Mouse (Mus musculus) C2C12 (cell line): ENCODE measurements around the gene Atp2c1.

Experiments
- CEBPB ChIP-seq: IDR thresholded peaks from one replicate; pipeline ENCODE4 v1.6.1; 2011; ENCODE audit warnings: low read depth, mild to moderate bottlenecking, control low read depth, moderate library complexity
- CTCF ChIP-seq: IDR thresholded peaks from one replicate; pipeline ENCODE4 v1.5.1; 2011; ENCODE audit not compliant: control insufficient read depth, insufficient read depth, insufficient read length
- USF1 ChIP-seq: IDR thresholded peaks from one replicate; pipeline ENCODE4 v1.6.1; 2011; ENCODE audit warnings: low read depth, mild to moderate bottlenecking, control low read depth, moderate library complexity

DNA sequence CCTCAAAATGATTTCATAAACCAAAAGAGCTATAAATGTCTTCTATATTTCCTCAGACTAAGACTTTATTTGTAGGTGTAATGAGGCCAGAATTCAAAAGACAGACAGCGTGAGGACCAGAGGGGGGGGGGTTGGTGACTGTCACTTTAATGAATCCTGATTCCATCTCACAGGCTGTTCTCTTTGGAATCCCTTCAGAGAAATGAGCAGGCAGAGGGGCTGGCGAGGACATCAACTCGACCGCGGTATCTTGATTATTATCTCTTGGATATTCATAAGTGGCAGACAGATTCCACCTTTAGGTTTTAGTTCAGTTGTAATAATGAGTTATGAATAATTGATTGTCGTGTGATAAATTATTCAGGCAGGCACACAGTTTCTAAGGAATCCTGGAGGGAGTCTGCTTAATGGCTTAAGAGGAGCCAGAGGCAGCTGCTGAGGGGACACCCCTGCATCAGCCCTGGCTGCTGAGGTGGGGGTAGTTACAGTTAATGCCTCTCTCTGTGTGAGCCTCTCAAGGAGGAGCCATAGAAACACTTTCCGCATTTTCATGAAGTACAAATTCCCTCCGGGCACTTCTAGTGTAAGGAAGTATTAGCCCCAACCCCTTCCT is 147.5 kb downstream of the Atp2c1 start:
- TF ChIP-seq CTCF (no peak), CEBPB (no peak), USF1 (no peak)
